In the genomic region with DNA sequence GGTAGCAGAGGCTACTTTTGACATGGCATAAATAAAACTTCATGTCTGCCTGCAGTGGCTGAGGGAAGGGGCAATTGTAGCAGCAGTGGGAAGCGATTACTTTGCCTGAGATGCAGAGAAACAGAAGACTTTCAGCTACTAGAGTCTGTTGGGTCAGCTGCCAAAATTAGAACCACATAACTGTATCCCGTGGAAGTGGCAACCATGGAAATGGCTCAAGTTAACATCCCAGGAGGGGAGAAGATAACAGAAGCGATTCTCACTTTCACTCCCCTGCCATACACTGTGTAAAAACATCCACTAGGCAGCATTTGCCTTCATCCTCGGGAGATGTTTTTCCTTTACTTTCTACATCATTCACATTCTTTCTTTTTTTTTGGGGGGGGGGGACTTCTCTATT, we compare ENCODE assay signal across 22 mouse cellular contexts.
"Had no signal": no experiment of that assay in that cellular context is flagged by ENCODE, and none has a peak within 500 bp of the region (broad histone marks: within the 10 kb centered on the region; RNA-seq: fewer than 3 reads in every experiment).

No protein-coding gene starts in this region.

- H3K27me3 ChIP-seq: heart, embryonic 13.5 days; hindbrain, embryonic 13.5 days; hindbrain, embryonic 15.5 days; kidney, embryonic 15.5 days; limb, embryonic 13.5 days; limb, embryonic 15.5 days; liver, embryonic 12.5 days had no signal

- H3K4me3 ChIP-seq: heart, embryonic 13.5 days; hindbrain, embryonic 13.5 days; hindbrain, embryonic 15.5 days; kidney, embryonic 15.5 days; limb, embryonic 13.5 days; limb, embryonic 15.5 days; liver, embryonic 12.5 days had no signal

- H3K4me1 ChIP-seq: hindbrain, embryonic 13.5 days; hindbrain, embryonic 15.5 days; kidney, embryonic 15.5 days; limb, embryonic 13.5 days; limb, embryonic 15.5 days; liver, embryonic 12.5 days had no signal

- H3K9ac ChIP-seq: heart, embryonic 13.5 days; hindbrain, embryonic 13.5 days; hindbrain, embryonic 15.5 days; kidney, embryonic 15.5 days; limb, embryonic 13.5 days; limb, embryonic 15.5 days; liver, embryonic 12.5 days; liver, embryonic 14.5 days had no signal

- H3K36me3 ChIP-seq: heart, embryonic 13.5 days; hindbrain, embryonic 13.5 days; hindbrain, embryonic 15.5 days; kidney, embryonic 15.5 days; limb, embryonic 13.5 days; limb, embryonic 15.5 days; liver, embryonic 12.5 days had no signal

- ATAC-seq: hindbrain, postnatal 0 days; intestine, embryonic 16.5 days; liver, embryonic 12.5 days had no signal

- H3K27ac ChIP-seq: heart, embryonic 13.5 days; hindbrain, embryonic 13.5 days; hindbrain, embryonic 15.5 days; hindbrain, postnatal 0 days; kidney, embryonic 15.5 days; kidney, postnatal 0 days; limb, embryonic 13.5 days; limb, embryonic 15.5 days; liver, embryonic 12.5 days; liver, embryonic 14.5 days had no signal

- H3K9me3 ChIP-seq: hindbrain, embryonic 13.5 days; hindbrain, embryonic 15.5 days; kidney, embryonic 15.5 days; limb, embryonic 13.5 days; limb, embryonic 15.5 days had no signal

- H3K4me2 ChIP-seq: heart, embryonic 13.5 days; hindbrain, embryonic 13.5 days; hindbrain, embryonic 15.5 days; kidney, embryonic 15.5 days; limb, embryonic 13.5 days; limb, embryonic 15.5 days; liver, embryonic 12.5 days had no signal

- DNase-seq: gastrocnemius, postnatal 14 days; gastrocnemius, postnatal 36 days; heart, adult 11 months; kidney, adult 11 months; kidney, adult 2 months; kidney, adult 9 months; kidney, postnatal 14 days; kidney, postnatal 36 days; layer of hippocampus, adult 9-11 months; layer of hippocampus, postnatal 36 days; left cerebral cortex, postnatal 4 days had no signal
